Comparison of ENCODE assay signal across 19 mouse cellular contexts in genomic region chr13:41320749-41321148, GRCm38 (mm10). TPM values are rescaled to one million over a fixed set of nuclear protein-coding genes. Genes with fewer than 3 reads are reported as not detected.
A peak's percentile ranks its signal among the peaks of the same experiment; 100 is the strongest.
DNase-seq lines count a peak whose midpoint lies in the region; ATAC-seq and TF ChIP-seq lines count a peak whose summit lies in the region.
"Had no signal": no experiment of that assay in that cellular context is flagged by ENCODE, and none has a peak within 500 bp of the region (broad histone marks: within the 10 kb centered on the region; RNA-seq: fewer than 3 reads in every experiment).

No protein-coding gene starts in this region.

- WGBS in heart, postnatal 0 days, result 65% methylated on average over 5 of the region's 5 CpGs
- WGBS in forebrain, postnatal 0 days, result 19% methylated on average over 5 of the region's 5 CpGs

- H3K27me3 ChIP-seq in heart, postnatal 0 days (ENCODE audit: control insufficient read depth, insufficient read depth, low read length), result no peaks in the 10 kb centered on the region
- H3K27me3 ChIP-seq in forebrain, postnatal 0 days (ENCODE audit: insufficient read depth, low read length), result no peaks in the 10 kb centered on the region
- no peaks in the 10 kb centered on the region for H3K27me3 ChIP-seq in myocyte (ENCODE audit: control insufficient read depth, insufficient read depth, insufficient read length)
- H3K27me3 ChIP-seq: liver, embryonic 13.5 days had no signal

- no peak for DNase-seq in heart, postnatal 0 days (ENCODE audit: low spot score)
- no peak for DNase-seq in heart, postnatal 4 days
- peak; percentile 83 for DNase-seq in brain, embryonic 14.5 days (ENCODE audit: low read depth)
- DNase-seq in forebrain, postnatal 0 days, result no peak
- DNase-seq in retina, postnatal 1 day, result no peak
- DNase-seq in retina, embryonic 14.5 days (ENCODE audit: low spot score), result no peak
- no peak for DNase-seq in adrenal gland, postnatal 14 days
- DNase-seq: adrenal gland, adult 8-10 months; cerebellum, adult 9-11 months; gastrocnemius, postnatal 14 days; kidney, adult 8-10 months; liver, embryonic 13.5 days had no signal

- H3K36me3 ChIP-seq in heart, postnatal 0 days (replicated peaks; ENCODE audit: control insufficient read depth, insufficient read depth, low read length), result peaks cover 29% of the 10 kb centered on the region
- H3K36me3 ChIP-seq in forebrain, postnatal 0 days (ENCODE audit: insufficient read depth), result peaks cover 21% of the 10 kb centered on the region
- H3K36me3 ChIP-seq in myocyte (ENCODE audit: control insufficient read depth, insufficient read depth), result peaks cover 29% of the 10 kb centered on the region

- H3ac ChIP-seq in myocyte (ENCODE audit: control insufficient read depth, insufficient read length), result no peak overlapping the region

- H3K4me1 ChIP-seq in heart, postnatal 0 days (ENCODE audit: control insufficient read depth, insufficient read depth), result 0 out of 2 replicates have a peak, but pooled peaks cover 4% of the 10 kb centered on the region
- peaks cover 3% of the 10 kb centered on the region; the same call in 1 of the 2 replicates for H3K4me1 ChIP-seq in forebrain, postnatal 0 days (ENCODE audit: insufficient read depth)
- H3K4me1 ChIP-seq: liver, embryonic 13.5 days had no signal

- no peak overlapping the region for H3K4me3 ChIP-seq in heart, postnatal 0 days (ENCODE audit: low read depth, low read length)
- no peak overlapping the region for H3K4me3 ChIP-seq in forebrain, postnatal 0 days (ENCODE audit: low read depth, low read length)
- no peak overlapping the region for H3K4me3 ChIP-seq in myocyte
- H3K4me3 ChIP-seq: liver, embryonic 13.5 days had no signal

- no peak for TF ChIP-seq EP300 in heart, postnatal 0 days (IDR thresholded peaks at IDR 0.05; ENCODE audit: low read depth)

- no peak for ATAC-seq in heart, postnatal 0 days (ENCODE audit: insufficient read depth, low read depth)
- no peak; the same call in 1 of the 2 replicates for ATAC-seq in forebrain, postnatal 0 days

- peaks cover 38% of the 10 kb centered on the region for H3K79me2 ChIP-seq in myocyte (ENCODE audit: control insufficient read depth, insufficient read depth)

- H3K9me3 ChIP-seq in heart, postnatal 0 days (replicated peaks; ENCODE audit: control insufficient read depth, low read length), result no peaks in the 10 kb centered on the region
- no peaks in the 10 kb centered on the region for H3K9me3 ChIP-seq in forebrain, postnatal 0 days (ENCODE audit: low read length)
- H3K9me3 ChIP-seq: liver, embryonic 13.5 days had no signal

- TF ChIP-seq CTCF in heart, postnatal 0 days (IDR thresholded peaks at IDR 0.05; ENCODE audit: low read depth), result no peak
- no peak for TF ChIP-seq CTCF in brain, embryonic 14.5 days (IDR thresholded peaks at IDR 0.05; ENCODE audit: borderline replicate concordance, extremely low read depth, insufficient read depth, insufficient read length)
- no peak for TF ChIP-seq CTCF in forebrain, postnatal 0 days (IDR thresholded peaks at IDR 0.05; ENCODE audit: low read depth)

- H3K9ac ChIP-seq in heart, postnatal 0 days (replicated peaks; ENCODE audit: low read depth, low read length), result no peak overlapping the region
- H3K9ac ChIP-seq in forebrain, postnatal 0 days, result no peak overlapping the region
- H3K9ac ChIP-seq: liver, embryonic 13.5 days had no signal

- no peak for TF ChIP-seq POLR2A in brain, embryonic 14.5 days (IDR thresholded peaks at IDR 0.05; ENCODE audit: borderline replicate concordance, extremely low read depth, insufficient read depth, insufficient read length, poor library complexity, severe bottlenecking)
- TF ChIP-seq POLR2A in myocyte (IDR thresholded peaks at IDR 0.05; ENCODE audit: insufficient read length, low read depth), result no peak

- no peak overlapping the region for H3K4me2 ChIP-seq in heart, postnatal 0 days (ENCODE audit: low read depth, low read length)
- no peak overlapping the region for H3K4me2 ChIP-seq in forebrain, postnatal 0 days (ENCODE audit: low read depth)
- H3K4me2 ChIP-seq in myocyte (ENCODE audit: low read depth), result peak overlapping the region; percentile 47
- H3K4me2 ChIP-seq: liver, embryonic 13.5 days had no signal

- H3K27ac ChIP-seq in heart, postnatal 0 days (ENCODE audit: low read depth), result 0 out of 2 replicates have a peak overlapping the region, but pooled peaks have one; percentile 14
- H3K27ac ChIP-seq in forebrain, postnatal 0 days (ENCODE audit: low read depth, low read length), result peak overlapping the region; percentile 67
- H3K27ac ChIP-seq: liver, embryonic 13.5 days had no signal

TF ChIP-seq in myocyte, 11 proteins besides CTCF, POLR2A, EP300 and RAD21:
- no peak for TF ChIP-seq TCF3 (IDR thresholded peaks at IDR 0.05; ENCODE audit: insufficient read length, low read depth)
- no peak for TF ChIP-seq MYOG (IDR thresholded peaks at IDR 0.05; ENCODE audit: control insufficient read depth in 1 of 3, insufficient read depth in 1 of 3, insufficient read length in 2 of 3, low read depth in 2 of 3)
- no peak for TF ChIP-seq MYOD1 (IDR thresholded peaks at IDR 0.05; ENCODE audit: control insufficient read depth in 1 of 3, insufficient read length in 2 of 3, low read depth in 2 of 3)
- TF ChIP-seq REST (IDR thresholded peaks at IDR 0.05; ENCODE audit: insufficient read depth, insufficient read length), result no peak
- TF ChIP-seq E2F4 (IDR thresholded peaks at IDR 0.05; ENCODE audit: insufficient read depth), result no peak
- no peak for TF ChIP-seq TCF12 (IDR thresholded peaks at IDR 0.05; ENCODE audit: insufficient read depth, poor library complexity, severe bottlenecking)
- TF ChIP-seq POLR2AphosphoS2 (IDR thresholded peaks at IDR 0.05; ENCODE audit: insufficient read length, low read depth), result no peak
- no peak for TF ChIP-seq CEBPB (IDR thresholded peaks at IDR 0.05; ENCODE audit: insufficient read depth, poor library complexity, severe bottlenecking)
- TF ChIP-seq MAX (IDR thresholded peaks at IDR 0.05; ENCODE audit: low read depth), result no peak
TF ChIP-seq in myocyte: peak in this region for 0.

RNA-seq across cellular contexts. Expression of gene Gm17364, which starts 47.0 kb away (rescaled TPM):
- not detected in 2 replicates for total RNA-seq in heart, postnatal 0 days (2014; rRNA removed; ENCODE audit: low replicate concordance)
- polyA plus RNA-seq in heart, postnatal 0 days (2015; fragmentation: Nextera tagmentation; extraction: Ambion mirVana), result not detected in 2 replicates
- not detected for total RNA-seq in heart, postnatal 4 days (2021)
- not detected in 2 replicates for polyA plus RNA-seq in brain, embryonic 14.5 days (2012; rRNA removed)
- total RNA-seq in forebrain, postnatal 0 days (2014; rRNA removed), result not detected in 2 replicates
- polyA plus RNA-seq in forebrain, postnatal 0 days (2015; fragmentation: Nextera tagmentation; extraction: Ambion mirVana), result not detected in 2 replicates
- not detected for polyA plus RNA-seq in myocyte (2012; fragmentation: generic; extraction: Trizol)
- total RNA-seq in adrenal gland, postnatal 14 days (2021), result not detected in 2 replicates
- total RNA-seq: adrenal gland, adult 8-10 months; ES-E14; gastrocnemius, postnatal 14 days; hematopoietic stem cell, adult 5-6 weeks; left cerebral cortex, postnatal 14 days; megakaryocyte progenitor cell, adult 5-6 weeks had no signal
- polyA plus RNA-seq: C2C12; large intestine, adult 2 months; liver, embryonic 13.5 days had no signal
